Mouse (Mus musculus) forebrain, embryonic 12.5 days (tissue): ENCODE data around the gene Cdc14a. TPM values are rescaled to one million over a fixed set of nuclear protein-coding genes. Genes with fewer than 3 reads are reported as not detected.
"Not testable (repeated sequence)": the region's sequence is repeated elsewhere in the genome, so short reads cannot be mapped to it uniquely, and the experiment has no call there.

Experiments used
- ATAC-seq: fragments of 200-750 bp; cut with Nextera tagmentation; 2 replicates; pipeline ENCODE4 v1.8.0; 2017; ENCODE audit warnings: moderate TSS enrichment; ENCODE audit not compliant: low FRiP score
- H3K27ac ChIP-seq: fragments of 300-500 bp; sonication (generic); 2 replicates; pipeline ENCODE4 v1.5.1; 2016; ENCODE audit warnings: mild to moderate bottlenecking
- H3K27me3 ChIP-seq: fragments of 300-500 bp; sonication (generic); 2 replicates; pipeline ENCODE4 v1.6.1; 2016; ENCODE audit warnings: mild to moderate bottlenecking
- H3K36me3 ChIP-seq: fragments of 300-500 bp; sonication (generic); replicated peaks from 2 replicates; pipeline ENCODE4 v1.6.1; 2016; ENCODE audit warnings: mild to moderate bottlenecking
- H3K4me1 ChIP-seq: fragments of 300-500 bp; sonication (generic); 2 replicates; pipeline ENCODE4 v1.6.1; 2016
- H3K4me2 ChIP-seq: fragments of 300-500 bp; sonication (generic); 2 replicates; pipeline ENCODE4 v1.6.1; 2016; ENCODE audit warnings: mild to moderate bottlenecking, moderate library complexity
- H3K4me3 ChIP-seq: fragments of 300-500 bp; sonication (generic); replicated peaks from 2 replicates; pipeline ENCODE4 v1.5.1; 2016; ENCODE audit warnings: mild to moderate bottlenecking
- H3K9ac ChIP-seq: fragments of 300-500 bp; sonication (generic); 2 replicates; pipeline ENCODE4 v1.6.1; 2016; ENCODE audit warnings: mild to moderate bottlenecking
- H3K9me3 ChIP-seq: fragments of 300-500 bp; sonication (generic); 2 replicates; pipeline ENCODE4 v1.6.1; 2016
- WGBS: fragments of 180-500 bp; shearing (Covaris S2); methylation state at CpG from one replicate; pipeline ENCODE4 v1.1.7; 2016; 5-methylcytosine and 5-hydroxymethylcytosine counted together
- polyA plus RNA-seq: library from polyadenylated mRNA; unstranded; fragments of >200 nt; fragmentation: Nextera tagmentation; extraction: Ambion mirVana; gene quantifications from 2 replicates; pipeline ENCODE4 v1.2.1, GENCODE M21; 2016

Gene Cdc14a
- polyA plus RNA-seq, 1 experiment from 2014 or later, result 21.6 TPM

DNA sequence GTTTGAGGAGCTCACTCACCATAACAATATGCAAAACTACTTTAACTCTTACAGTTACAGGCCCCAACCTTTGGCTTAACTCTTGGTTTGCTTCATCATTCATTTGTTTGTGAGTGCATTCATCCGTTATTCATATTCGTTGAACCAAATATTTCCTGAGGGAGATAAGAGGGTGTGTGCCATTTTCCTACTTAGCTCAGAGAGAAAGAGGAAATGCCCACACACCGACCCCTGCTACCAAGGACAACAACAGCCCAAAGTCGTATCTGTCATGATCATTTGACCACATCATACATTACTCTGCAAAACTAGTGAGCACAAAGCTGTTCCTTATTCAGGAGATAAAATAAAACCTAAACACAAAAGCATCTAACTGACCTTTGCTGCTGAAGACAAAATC is 66.7 kb downstream of the Cdc14a start:
- peaks cover 5% of the 10 kb centered on the region; the same call in 1 of the 2 replicates for H3K36me3 ChIP-seq
- H3K9me3 ChIP-seq, result no peaks in the 10 kb centered on the region
- H3K4me2 ChIP-seq, result no peak overlapping the region
- no peaks in the 10 kb centered on the region for H3K4me1 ChIP-seq
- no peak overlapping the region for H3K4me3 ChIP-seq
- no peak overlapping the region for H3K9ac ChIP-seq
- H3K27ac ChIP-seq, result no peak overlapping the region
- no peaks in the 10 kb centered on the region for H3K27me3 ChIP-seq
- 86% methylated on average over 4 of the region's 4 CpGs for WGBS
- ATAC-seq, result no peak

DNA sequence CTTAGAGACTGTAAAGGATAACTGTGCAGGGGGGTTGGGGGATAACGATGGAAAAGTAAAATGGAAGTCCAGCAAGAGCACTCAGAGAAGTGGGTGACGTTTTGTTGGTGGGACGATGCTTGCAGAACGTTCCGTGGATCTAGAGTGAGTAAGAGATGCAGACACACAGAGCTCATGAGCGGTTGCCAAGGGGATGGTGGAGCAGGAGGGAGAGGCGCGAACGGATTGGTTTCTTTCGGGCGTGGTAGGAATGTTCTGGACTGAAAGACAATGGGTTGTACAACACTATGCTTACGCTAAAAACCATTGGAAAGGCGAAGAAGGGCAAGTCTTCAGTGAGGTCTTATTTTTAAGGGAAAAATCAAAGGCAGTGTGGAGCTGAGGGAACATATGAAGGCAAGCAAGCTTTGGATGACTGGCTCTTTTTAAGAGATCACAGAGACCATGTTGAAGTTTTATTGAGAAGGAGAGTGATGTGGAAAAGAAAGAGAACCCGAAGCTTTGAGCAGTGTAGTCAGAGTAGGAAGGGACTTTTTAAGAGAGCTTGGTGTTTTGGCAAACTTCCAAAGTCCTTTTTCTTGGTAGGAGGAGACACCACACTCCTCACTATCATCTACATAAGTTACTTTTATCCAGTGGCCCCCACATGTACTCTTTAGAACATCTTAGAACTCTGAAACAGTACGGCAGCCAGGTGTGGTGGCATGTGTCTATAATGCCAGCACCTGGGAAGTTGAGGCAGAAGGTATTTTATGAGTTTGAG is 68.6 kb downstream of the Cdc14a start:
- ATAC-seq, result no peak
- no peaks in the 10 kb centered on the region for H3K36me3 ChIP-seq
- H3K4me3 ChIP-seq, result no peak overlapping the region
- H3K27me3 ChIP-seq, result no peaks in the 10 kb centered on the region
- no peak overlapping the region for H3K27ac ChIP-seq
- H3K9ac ChIP-seq, result no peak overlapping the region
- 91% methylated on average over 15 of the region's 15 CpGs for WGBS
- H3K4me1 ChIP-seq, result no peaks in the 10 kb centered on the region
- no peaks in the 10 kb centered on the region for H3K9me3 ChIP-seq
- H3K4me2 ChIP-seq, result no peak overlapping the region

DNA sequence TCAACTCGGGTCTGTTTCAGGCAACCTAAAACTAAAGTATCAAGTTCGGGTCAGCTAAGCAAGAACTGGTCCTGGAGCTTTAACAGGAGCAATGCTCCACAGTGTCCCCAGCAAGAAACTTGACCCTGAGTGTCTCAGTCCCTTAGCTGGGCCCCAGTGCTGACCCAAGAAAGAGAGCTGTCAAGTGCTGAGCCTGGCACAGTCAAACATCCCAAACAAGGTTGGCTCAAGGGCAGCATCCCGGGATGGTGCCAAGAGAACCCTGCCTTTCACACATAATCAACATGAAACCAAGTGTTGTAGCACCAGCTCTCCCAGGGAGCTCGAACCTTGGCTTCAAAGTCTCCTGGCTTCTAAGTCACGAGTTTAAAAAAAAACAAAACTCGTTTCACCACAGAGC is 71.3 kb downstream of the Cdc14a start:
- Histone ChIP-seq H3K4me1 (no peaks in the 10 kb centered on the region), H3K27me3 (no peaks in the 10 kb centered on the region), H3K36me3 (0 out of 2 replicates have a peak, but pooled peaks cover 3% of the 10 kb centered on the region), H3K9me3 (no peaks in the 10 kb centered on the region), H3K4me2 (no peak overlapping the region), H3K27ac (no peak overlapping the region), H3K9ac (no peak overlapping the region), H3K4me3 (no peak overlapping the region)
- WGBS, result 87% methylated on average over 6 of the region's 6 CpGs
- ATAC-seq, result no peak

DNA sequence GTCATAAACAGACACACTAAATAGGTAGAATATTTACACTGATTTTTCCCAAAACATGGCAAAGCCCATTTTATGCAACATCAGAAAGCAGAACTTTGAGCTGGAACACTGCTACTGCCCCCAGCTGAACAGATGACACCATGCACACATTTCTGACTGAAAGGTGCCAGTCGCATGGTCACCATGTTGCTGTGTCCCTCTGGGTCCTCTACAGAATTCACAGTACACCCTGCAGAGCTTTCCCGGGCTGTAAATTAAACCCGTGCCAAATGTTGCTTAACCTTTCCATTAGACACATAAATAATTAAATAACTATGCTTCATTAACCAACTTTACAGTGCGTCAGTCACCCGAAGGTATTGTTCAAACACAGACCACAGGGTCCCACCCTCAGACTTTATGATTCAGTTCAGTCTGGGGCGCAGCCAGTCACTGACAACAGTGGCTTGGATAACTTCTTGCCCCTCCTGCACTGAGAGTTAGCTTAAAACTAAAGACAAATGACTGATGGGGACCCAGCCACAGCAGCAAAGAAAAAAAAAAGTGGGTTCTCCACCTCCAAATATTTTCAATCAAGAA is 73.4 kb downstream of the Cdc14a start:
- no peak overlapping the region for H3K27ac ChIP-seq
- H3K9me3 ChIP-seq, result no peaks in the 10 kb centered on the region
- ATAC-seq, result no peak
- no peaks in the 10 kb centered on the region for H3K27me3 ChIP-seq
- peaks cover 5% of the 10 kb centered on the region; the same call in 1 of the 2 replicates for H3K36me3 ChIP-seq
- 61% methylated on average over 6 of the region's 6 CpGs for WGBS
- H3K4me3 ChIP-seq, result no peak overlapping the region
- H3K9ac ChIP-seq, result no peak overlapping the region
- no peaks in the 10 kb centered on the region for H3K4me1 ChIP-seq
- no peak overlapping the region for H3K4me2 ChIP-seq

DNA sequence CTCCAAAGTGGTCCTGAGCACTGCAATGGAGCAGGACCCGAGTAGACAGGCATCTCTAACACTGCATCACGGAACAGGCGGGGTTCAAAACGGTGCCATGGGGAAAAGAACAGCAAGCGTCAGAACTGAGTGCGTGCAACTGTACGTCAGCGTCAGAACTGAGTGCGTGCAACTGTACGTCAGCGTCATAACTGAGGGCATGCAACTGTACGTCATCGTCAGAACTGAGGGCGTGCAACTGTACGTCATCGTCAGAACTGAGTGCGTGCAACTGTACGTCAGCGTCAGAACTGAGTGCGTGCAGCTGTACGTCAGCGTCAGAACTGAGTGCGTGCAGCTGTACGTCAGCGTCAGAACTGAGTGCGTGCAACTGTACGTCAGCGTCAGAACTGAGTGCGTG is 76.3 kb downstream of the Cdc14a start:
- not testable (repeated sequence) for H3K4me3 ChIP-seq, H3K27me3 ChIP-seq, H3K4me2 ChIP-seq, H3K9ac ChIP-seq, H3K4me1 ChIP-seq, H3K9me3 ChIP-seq, H3K27ac ChIP-seq, ATAC-seq
- WGBS, result 98% methylated on average over 29 of the region's 29 CpGs
- peaks cover 17% of the 10 kb centered on the region for H3K36me3 ChIP-seq

DNA sequence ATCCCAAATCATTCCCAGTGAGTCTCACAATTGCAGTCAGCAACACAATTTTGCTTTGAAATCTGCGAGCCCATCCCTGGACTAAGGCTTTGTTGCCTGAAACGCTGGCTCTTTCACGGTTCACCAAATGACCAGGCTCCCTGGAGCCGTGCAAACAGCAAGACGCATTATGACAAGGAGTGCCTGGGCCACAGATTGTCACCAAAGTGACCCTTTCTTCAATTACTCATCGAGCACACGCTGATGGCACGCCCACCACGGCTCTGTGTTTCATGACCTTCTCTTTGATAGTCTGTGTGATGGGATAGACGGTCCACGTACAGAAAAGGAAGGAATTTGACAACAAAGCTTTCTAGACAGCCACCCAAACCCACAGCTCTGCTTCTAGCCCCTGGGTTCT is 78.6 kb downstream of the Cdc14a start:
- H3K9ac ChIP-seq, result no peak overlapping the region
- H3K4me3 ChIP-seq, result no peak overlapping the region
- no peak overlapping the region for H3K27ac ChIP-seq
- no peaks in the 10 kb centered on the region for H3K27me3 ChIP-seq
- H3K4me2 ChIP-seq, result no peak overlapping the region
- peak; percentile 22 for ATAC-seq
- peaks cover 21% of the 10 kb centered on the region for H3K36me3 ChIP-seq
- 86% methylated on average over 11 of the region's 11 CpGs for WGBS
- H3K9me3 ChIP-seq, result no peaks in the 10 kb centered on the region
- H3K4me1 ChIP-seq, result peaks cover 2% of the 10 kb centered on the region; the same call in 1 of the 2 replicates

DNA sequence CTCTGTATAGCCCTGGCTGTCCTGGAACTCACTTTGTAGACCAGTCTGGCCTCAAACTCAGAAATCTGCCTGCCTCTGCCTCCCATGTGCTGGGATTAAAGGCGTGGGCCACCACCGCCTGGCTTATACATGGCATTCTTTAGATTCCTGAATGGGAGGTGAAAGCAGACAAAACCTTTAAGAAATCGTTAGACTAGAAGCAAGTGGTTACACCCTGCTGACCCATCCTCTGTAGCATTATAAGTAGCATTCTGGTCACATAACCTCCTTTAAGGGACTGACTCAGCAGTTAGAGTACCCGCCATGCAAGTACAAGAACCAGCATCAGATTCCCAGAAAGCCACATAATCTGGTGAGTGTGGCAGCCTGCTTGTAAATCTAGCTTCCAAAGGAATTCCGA is 81.6 kb downstream of the Cdc14a start:
- no peak overlapping the region for H3K4me3 ChIP-seq
- no peak overlapping the region for H3K4me2 ChIP-seq
- no peaks in the 10 kb centered on the region for H3K27me3 ChIP-seq
- WGBS, result 77% methylated on average over 5 of the region's 5 CpGs
- no peak for ATAC-seq
- peaks cover 16% of the 10 kb centered on the region for H3K36me3 ChIP-seq
- H3K27ac ChIP-seq, result no peak overlapping the region
- no peaks in the 10 kb centered on the region for H3K9me3 ChIP-seq
- peaks cover 2% of the 10 kb centered on the region; the same call in 1 of the 2 replicates for H3K4me1 ChIP-seq
- no peak overlapping the region for H3K9ac ChIP-seq

DNA sequence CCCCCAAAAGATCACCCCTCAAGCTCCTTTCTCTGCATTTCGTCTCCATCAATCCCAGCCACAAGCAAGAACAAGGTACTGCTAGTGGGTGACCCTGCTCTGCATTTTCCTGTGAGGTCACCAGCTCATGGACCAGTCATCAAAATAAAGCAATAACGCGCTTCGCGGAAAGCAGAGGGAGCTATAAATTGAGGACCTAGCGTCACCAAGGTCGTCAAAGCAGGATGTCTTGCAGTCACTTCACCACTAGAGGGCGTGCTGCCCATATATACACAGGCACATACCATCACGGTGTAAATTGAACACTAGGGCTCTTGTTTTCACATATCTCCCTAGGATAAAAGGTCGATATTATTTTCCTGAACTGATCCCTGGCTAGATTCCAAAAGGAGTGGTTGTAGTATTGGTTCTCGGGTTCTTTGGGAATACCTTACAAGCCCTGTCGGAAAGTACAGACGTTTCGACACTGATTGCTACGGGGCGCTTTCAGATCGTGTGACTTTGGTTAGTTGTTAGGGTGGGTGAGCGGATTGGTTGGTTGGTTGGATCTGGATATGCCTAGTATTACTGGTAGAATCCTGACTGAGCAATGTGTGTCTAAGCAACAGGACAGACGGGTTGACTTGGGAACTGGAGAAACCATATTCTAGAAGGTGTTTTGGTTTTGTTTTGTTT is 82.7 kb downstream of the Cdc14a start:
- peak; percentile 75 for ATAC-seq
- Histone ChIP-seq H3K27ac (no peak overlapping the region), H3K9me3 (no peaks in the 10 kb centered on the region), H3K4me1 (peaks cover 2% of the 10 kb centered on the region; the same call in 1 of the 2 replicates), H3K36me3 (peaks cover 23% of the 10 kb centered on the region), H3K4me3 (no peak overlapping the region), H3K4me2 (no peak overlapping the region), H3K9ac (no peak overlapping the region), H3K27me3 (no peaks in the 10 kb centered on the region)
- WGBS, result 52% methylated on average over 19 of the region's 19 CpGs

DNA sequence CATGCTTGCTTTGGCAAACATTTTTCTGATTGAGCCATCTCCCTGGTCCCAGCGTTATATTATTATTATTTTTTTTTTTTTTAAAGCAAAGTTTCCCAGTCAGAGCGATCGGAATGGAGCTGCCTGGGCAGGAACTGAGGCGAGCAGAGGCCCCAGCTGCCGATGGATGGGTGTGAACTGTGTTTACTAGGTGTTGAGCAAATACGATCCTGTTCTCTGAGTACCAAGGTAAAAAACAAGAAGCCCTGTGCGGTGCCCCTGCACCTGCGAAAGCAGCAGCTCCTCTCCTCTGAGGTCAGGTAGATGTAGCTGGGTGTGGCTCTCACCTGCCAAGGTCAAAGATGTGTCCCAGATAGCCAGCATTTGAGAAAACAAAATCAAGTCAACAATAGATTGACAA is 83.6 kb downstream of the Cdc14a start:
- no peak overlapping the region for H3K27ac ChIP-seq
- no peak overlapping the region for H3K9ac ChIP-seq
- H3K27me3 ChIP-seq, result no peaks in the 10 kb centered on the region
- H3K4me1 ChIP-seq, result peaks cover 2% of the 10 kb centered on the region; the same call in 1 of the 2 replicates
- H3K4me3 ChIP-seq, result no peak overlapping the region
- peaks cover 21% of the 10 kb centered on the region for H3K36me3 ChIP-seq
- no peak for ATAC-seq
- no peak overlapping the region for H3K4me2 ChIP-seq
- WGBS, result 92% methylated on average over 8 of the region's 8 CpGs
- H3K9me3 ChIP-seq, result no peaks in the 10 kb centered on the region

DNA sequence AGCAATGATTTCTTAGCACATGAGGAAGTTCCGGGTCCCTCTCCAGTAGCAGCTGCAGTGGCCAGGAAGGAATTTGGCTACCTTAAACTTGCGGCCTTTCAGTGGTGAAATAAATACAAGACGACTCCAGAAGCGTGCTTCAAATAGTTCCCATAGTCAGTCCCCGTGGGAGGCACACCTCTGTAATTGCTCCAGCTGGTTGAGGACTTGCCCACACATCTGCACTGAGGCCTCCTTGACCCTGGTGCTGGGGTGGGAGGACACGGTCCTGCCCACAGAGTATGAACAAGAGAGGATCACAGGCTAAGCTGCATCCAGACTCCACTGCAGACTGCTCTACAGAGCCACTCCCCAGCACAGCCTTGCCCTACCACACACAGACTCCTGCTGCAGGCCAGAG is 85.2 kb downstream of the Cdc14a start:
- H3K9ac ChIP-seq, result no peak overlapping the region
- no peak overlapping the region for H3K27ac ChIP-seq
- peaks cover 6% of the 10 kb centered on the region; the same call in 1 of the 2 replicates for H3K4me1 ChIP-seq
- H3K4me3 ChIP-seq, result no peak overlapping the region
- H3K4me2 ChIP-seq, result no peak overlapping the region
- H3K27me3 ChIP-seq, result no peaks in the 10 kb centered on the region
- peaks cover 20% of the 10 kb centered on the region for H3K36me3 ChIP-seq
- no peak for ATAC-seq
- no peaks in the 10 kb centered on the region for H3K9me3 ChIP-seq
- WGBS, result 80% methylated on average over 6 of the region's 6 CpGs

DNA sequence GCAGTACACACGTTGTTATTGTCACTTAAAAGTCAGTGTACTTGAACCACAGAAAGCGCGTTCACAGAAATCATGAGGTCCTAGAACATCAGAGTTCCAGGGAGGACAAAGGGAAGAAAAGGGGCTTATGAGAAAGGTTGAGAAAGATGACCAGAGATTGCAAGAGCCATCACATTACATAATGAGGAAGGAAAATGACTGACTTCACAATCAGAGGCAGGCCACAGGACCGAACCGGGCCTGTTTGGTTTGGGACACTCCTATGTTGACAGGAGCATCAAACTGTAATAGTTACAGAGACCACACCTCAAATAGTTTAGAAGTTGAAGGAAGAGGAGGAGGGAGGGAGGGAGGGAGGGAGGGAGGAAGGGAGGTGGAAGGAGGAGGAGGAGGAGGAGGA is 86.0 kb downstream of the Cdc14a start:
- 90% methylated on average over 5 of the region's 5 CpGs for whole genome bisulfite sequencing
- Histone ChIP-seq H3K27ac (no peak overlapping the region), H3K36me3 (peaks cover 13% of the 10 kb centered on the region), H3K27me3 (no peaks in the 10 kb centered on the region), H3K4me1 (peaks cover 6% of the 10 kb centered on the region; the same call in 1 of the 2 replicates), H3K9ac (no peak overlapping the region), H3K4me2 (no peak overlapping the region), H3K4me3 (no peak overlapping the region), H3K9me3 (no peaks in the 10 kb centered on the region)
- no peak for ATAC-seq

DNA sequence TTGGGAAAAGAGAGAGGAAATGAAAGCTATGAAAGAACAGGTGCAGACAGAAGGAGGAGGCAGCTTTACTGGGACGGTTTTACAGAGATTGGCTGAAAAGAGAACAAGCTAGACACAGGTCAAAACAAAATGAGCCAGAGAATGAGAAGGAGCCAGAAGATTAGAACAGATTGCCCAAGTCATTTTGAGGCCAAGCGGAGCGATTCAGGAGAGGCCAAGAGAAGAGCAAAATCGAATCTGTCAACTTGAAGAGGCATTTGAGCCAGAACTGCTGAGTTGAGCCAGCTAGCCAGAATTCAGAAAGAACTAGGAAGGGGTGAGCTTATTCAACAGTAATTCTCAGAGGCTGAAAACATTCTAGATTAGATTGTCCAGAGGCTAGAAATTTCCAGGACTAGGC is 88.8 kb downstream of the Cdc14a start:
- H3K27ac ChIP-seq, result no peak overlapping the region
- H3K4me2 ChIP-seq, result no peak overlapping the region
- H3K27me3 ChIP-seq, result no peaks in the 10 kb centered on the region
- no peak overlapping the region for H3K9ac ChIP-seq
- peaks cover 7% of the 10 kb centered on the region; the same call in 1 of the 2 replicates for H3K36me3 ChIP-seq
- no peak overlapping the region for H3K4me3 ChIP-seq
- H3K4me1 ChIP-seq, result 0 out of 2 replicates have a peak, but pooled peaks cover 4% of the 10 kb centered on the region
- 76% methylated on average over 4 of the region's 4 CpGs for WGBS
- no peaks in the 10 kb centered on the region for H3K9me3 ChIP-seq
- ATAC-seq, result no peak
